Mouse (Mus musculus) yolk sac, embryonic 10.5 days (tissue): ENCODE data around the gene Cacna2d1.

Experiments used
- DNase-seq: peaks from one replicate; pipeline ENCODE4 v3.0.0-alpha.2; 2017; ENCODE audit warnings: low spot score

The Cacna2d1 gene

DNA sequence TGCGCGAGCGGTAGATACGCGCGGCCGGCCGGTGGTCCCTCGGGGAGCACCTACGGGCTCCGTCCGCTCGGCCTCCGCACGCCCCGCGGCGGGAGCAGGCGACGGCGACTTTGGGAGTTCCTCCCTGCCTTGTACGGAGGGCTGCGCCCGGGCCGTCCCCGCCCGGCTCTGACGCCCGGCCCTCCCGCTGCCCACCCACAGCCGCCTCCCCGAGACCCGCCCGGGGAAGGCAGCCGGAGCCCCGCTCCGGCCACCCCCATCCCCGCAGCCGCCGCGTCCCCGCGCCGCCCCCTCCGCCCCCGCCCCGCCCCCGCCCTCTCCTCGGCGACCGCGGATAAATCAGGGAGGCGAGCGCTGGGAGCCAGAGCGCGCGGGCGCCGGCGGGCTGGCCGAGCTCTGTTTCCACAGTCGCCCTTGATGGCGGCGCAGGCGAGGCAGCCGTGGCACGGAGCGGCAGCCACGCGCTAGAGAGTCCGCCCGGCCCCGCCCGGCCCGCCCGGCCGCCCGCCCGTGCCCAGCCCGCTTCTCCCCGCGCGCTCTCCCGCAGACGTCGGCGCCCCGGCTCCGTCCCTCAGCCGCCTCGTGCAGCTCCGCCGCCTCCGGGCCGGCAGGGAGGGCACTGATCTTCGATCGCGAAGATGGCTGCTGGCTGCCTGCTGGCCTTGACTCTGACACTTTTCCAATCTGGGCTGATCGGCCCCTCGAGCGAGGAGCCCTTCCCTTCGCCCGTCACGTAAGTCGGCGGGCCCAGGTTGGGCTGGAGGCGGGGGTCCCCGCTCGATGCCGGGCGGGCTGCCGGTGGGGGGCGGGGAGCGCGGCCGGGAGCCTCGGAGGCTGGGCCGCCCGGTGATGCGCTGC is at the start of gene Cacna2d1:
Gene Cacna2d1, plus strand, starts transcription at position 316 of the 858 bp plus-strand sequence.
- peak; percentile 49 for DNase-seq

- no peak for DNase-seq
Measured at GRCm38 (mm10) chr5:15895098-15895497, 39.4 kb upstream of the Cacna2d1 start.

GRCm38 (mm10) chr5:15896706-15897105 is 37.8 kb upstream of the Cacna2d1 start:
- no peak for DNase-seq

DNA sequence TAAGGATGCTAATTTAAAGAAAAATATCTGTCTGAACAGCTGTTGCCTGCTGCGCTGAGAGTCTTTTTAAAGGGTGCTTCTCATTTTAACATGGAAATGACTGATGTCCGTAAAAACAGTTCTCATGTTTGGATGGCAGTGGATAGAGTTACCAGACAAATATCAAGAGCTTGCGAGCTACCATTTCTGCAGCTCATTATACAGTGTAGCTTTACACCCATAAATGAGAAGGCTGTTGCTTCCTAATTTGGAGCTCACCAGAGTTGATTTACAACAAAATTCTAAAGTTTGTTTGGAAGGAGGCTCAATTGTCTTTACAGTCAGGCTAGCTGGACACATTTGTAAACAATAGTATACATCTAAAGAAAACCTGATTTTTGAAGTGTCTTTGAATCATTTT is 28.0 kb upstream of the Cacna2d1 start:
- no peak for DNase-seq

DNA sequence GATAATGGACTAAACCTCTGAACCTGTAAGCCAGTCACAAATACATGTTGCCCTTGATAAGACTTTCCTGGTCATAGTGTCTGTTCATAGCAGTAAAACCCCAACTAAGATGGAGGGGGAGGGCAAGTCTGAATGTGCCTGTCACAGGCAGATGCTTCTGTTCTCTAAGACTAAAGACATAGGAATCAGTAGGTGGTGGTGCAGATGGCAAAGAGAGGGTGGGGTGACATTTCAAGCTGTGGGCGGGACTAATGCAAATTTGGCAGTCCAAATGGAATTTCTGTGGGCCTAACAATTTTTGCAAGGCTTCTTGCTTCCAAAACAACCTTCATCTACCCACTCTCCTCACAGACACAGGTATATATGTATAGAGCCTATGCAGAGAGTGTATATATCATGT is 19.6 kb upstream of the Cacna2d1 start:
- no peak for DNase-seq

GRCm38 (mm10) chr5:15928506-15928905 is 6.0 kb upstream of the Cacna2d1 start:
- no peak for DNase-seq

DNA sequence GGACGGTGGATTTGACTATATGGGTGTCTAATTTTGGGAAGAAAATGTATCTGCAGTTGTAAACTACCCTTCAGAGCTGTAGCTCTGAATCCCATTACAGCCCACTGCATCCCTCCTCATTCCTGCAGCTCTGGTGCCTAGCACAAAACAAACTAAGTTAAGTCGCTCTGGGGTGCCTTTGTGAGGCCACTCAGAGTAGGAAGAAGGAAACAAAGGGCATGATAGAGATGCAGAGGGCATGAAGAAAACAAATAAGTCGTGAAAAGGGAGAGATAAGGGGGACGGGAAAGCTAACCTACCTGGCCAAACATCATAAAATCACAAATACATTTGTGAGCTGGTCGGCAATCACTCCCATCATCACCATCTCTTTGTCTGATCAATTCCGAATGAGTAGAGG is 1.5 kb upstream of the Cacna2d1 start:
- DNase-seq, result no peak

DNA sequence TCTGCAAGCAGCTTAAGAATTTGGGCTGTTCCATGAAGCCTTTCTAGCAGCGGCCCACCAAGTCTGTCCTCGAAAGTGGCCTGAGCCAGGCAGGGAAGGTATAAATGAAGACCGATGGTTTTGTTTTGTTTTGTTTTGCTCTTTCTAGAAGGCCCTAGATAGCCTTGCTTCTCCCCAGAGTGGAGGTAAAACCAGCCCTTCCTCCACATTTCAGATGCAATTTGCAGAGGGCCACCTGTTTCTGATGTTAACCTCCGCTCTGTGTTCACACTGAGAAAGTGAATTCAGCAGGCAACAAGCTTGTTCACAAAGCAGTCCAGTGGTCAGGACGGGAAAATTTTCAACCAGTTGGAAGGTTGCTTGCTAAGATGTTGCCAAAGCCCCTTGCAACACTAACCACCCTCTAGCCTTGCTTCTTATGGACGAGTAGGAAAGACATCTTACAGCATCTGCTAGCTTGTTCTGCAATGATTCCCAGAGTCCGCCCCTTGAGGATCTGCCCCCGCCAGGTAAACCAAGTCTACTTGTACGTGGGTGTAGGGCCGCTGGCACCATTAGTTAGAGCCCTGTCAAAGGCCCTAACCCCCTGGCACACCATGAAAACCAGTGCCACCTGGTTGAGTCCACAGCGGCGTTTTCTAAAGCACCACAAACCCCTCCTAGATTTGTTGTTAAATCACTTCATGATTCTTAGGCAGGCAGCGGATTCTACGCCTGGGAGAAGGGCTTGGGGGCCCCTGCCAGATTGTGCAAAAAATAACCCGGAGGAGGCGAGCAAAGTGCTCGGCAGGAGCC is 713 bp upstream of the Cacna2d1 start:
- peak; percentile 31 for DNase-seq

- DNase-seq, result peak; percentile 35
Measured at GRCm38 (mm10) chr5:15935234-15935728, 790 bp downstream of the Cacna2d1 start.

DNA sequence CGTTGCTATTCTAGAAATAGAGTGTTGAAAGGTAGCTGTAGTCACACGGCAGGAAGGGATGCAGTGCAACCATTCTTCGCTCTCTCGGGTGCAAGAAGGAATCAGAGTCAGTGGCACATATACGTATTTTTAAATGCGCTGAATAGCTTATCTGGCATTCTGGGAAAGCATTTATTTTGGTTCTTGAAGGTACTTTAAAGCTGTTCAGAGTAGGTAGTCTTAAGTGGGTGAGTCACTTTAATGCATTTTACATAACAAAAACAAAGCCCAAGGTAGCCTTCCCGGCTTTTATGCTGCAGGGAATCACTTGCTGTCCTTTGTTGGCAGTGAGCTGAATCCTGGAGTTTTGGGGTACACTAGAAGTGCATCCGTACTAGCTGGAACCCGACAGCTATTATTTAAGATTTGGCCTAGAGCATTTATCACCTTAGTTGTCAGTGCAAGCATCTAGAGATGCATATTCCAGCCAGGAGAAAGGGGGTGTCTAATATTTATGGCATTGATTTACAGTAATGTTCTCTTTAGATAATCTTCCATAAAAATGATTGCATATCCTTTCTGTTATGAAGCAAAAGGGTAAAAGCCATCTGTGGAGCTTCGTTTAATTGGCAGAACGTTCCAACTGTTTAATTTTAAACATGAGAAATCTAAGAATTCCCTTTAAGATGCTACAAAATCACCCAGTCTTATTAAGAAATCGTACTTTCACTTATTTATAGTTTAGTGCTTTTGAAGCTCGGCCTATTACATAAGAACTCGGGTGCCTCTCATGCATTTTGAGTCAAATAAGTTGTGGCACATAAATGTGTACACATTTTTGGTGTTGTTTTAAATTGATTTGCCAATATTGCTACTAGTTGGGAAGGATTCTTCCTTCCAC is 1.6 kb downstream of the Cacna2d1 start:
- no peak for DNase-seq

DNA sequence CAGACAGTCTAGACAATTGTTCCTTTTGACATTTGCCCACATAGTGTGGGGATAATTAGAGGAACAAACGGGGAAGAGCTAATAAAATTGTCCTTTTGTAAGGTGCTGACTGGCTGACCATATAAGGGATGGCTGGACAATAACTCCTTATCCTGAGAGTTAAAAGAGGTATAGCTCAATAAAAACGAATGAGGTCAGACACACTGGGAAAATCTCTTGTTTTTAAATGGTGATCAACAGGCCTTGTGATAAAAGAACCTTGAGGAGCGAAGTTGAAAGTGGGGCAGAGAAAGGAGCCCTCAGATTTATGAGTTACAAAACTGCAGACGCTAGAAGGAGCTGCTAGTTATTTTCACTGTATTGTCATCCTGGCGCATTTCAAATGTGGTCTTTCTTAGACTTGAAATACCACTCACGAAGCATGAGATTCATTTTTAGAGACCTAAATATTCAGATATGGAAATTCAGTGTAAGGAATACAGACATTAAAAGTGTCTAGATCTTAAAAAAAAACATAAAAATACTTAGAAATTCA is 6.8 kb downstream of the Cacna2d1 start:
- no peak for DNase-seq

DNA sequence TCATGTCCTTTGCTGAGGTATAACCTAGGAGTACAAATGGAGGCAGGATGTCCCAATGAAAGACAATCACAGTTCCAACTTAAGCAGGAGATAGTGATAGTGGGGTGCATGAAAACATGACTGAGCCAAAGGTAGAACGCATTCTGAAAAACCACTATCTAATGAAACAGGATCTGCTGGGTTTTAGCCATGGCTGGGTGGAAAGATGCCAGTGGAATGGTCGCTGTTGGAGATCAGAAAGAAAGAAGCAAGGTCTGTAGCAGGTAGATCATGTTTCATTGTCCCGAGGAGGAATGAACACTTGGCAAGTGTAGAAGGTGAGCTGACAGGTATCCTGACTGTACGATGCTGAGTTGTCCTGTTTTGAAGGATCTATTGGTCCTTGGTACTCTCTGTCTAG is 7.6 kb downstream of the Cacna2d1 start:
- DNase-seq, result no peak

DNA sequence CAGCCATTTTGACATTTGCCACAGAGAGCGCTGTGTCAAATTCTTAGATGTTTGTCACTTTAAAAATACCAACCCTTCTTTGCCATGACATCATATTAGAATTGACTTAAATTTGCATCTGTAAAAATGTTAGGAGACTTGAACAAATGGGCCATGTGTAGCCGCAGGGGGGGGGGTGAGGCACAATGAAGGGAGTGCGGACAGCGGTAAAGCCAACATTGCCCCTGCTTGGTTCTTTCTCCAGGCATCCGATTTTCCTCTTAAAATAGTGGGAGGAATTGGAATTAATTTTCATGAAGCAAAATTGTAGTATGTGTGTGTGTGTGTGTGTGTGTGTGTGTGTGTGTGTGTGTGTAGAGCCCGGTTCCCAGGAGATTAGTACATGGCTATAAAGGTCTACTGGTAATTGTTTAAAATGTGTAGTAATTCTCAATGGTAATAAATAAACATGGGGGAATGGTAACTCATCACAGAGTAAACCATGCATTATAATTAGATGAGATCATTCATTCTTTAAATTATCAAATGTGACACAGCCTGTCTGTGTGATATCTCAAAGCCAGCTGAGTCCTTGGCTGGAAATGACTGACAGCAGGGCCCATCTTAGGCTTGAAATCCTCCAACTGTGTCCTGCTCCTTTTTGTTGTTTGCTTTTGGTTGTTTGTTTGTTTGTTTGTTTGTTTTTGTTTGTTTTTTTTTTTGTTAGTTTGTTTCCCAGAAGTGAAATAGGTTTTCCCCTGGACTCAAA is 14.0 kb downstream of the Cacna2d1 start:
- no peak for DNase-seq

DNA sequence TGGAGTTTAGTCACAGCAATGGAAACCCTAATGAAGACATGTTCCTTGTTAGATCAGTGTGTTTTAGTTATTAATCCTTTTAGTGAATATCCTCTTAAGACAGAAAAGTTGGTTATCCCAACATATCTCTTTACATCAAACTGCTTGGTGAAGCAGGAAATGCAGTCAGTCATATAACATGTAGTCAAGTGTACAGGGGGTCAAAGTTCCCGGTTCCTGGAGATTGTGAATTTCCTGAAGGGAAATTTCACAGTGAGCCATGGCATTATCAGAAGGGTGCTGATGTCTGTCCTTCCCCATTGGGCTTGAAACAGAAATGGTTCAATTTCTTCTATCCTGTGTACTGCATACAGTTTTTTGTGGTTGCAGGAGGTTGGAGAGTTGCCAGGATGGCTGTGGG is 25.3 kb downstream of the Cacna2d1 start:
- no peak for DNase-seq

GRCm38 (mm10) chr5:15961866-15962265 is 27.4 kb downstream of the Cacna2d1 start:
- no peak for DNase-seq

DNA sequence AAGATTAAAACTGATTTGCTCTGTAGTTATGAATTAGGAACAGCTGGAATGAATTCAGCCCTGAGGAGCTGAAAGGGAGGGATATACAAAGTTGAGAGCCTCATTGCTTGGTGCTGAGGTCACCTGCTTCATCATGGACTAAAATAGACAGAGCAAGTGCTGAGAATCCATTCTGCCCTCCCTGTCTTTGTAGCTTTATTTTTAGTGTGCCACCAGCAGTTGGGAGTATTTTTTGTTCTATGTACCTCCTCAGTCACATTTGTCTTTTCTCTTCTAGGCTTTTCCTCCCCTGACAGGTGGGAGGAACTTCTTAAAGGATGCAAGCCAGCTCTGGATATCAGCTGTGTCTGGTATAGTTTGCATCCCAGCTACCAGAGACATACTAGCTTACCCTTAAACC is 32.4 kb downstream of the Cacna2d1 start:
- no peak for DNase-seq

DNA sequence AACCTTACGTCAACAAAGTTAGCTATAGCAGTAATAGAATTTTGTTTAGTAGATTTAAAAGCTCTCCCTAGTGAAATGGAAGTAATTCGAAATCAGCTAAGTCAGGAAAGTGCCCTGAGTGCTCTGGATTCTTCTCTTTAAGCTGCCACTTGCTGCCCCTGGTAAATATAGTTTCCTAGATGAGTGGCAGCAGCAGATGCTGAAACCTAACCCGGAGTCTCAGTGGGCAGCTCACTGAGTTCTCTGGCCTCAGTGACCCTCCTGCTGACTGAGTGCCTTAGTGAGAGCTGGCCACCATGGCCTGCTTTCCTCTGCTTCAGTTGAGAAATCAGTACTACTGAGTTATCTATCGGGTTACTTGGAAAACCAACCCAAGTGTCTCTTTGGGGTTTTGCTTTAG is 37.3 kb downstream of the Cacna2d1 start:
- DNase-seq, result no peak

DNA sequence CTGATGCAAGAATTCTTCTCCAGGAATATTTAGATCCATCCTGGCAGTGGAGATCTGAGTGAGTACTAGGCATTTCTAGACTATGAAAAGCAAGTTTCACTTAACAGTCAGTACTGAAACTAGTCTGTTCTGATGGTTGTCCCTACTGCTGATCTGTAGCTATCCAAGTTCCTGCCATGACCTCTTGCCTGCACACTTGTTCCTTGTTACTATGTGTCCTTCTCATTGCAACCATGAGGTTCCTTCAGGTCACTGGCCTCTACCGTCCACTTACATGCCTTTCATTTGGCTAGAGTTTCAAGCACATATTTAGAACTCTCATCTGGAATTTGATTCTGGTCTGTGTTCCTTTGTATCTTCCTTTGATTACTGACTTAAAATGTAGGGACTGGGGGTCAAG is 37.9 kb downstream of the Cacna2d1 start:
- DNase-seq, result no peak

GRCm38 (mm10) chr5:15974652-15975051 is 40.2 kb downstream of the Cacna2d1 start:
- no peak for DNase-seq

DNA sequence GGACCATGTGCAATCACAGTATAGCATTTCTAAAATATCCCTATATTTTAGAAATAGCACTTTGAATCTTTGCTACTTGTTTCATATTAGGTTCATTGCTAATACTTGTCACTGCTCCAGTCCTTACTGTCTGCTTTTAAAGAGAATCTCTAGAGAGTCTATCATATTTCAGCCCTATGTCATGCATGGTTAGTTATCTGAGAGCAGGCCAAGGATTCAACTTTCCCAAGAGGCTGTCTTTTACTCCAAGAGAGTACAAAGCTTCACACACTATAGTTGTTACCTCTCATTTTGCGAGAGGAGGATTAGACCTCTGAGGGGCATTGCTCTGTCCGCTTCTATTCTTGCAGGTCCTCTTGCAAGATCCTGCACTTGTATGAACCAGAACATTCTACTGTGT is 44.7 kb downstream of the Cacna2d1 start:
- DNase-seq, result no peak

GRCm38 (mm10) chr5:15982573-15982972 is 48.1 kb downstream of the Cacna2d1 start:
- no peak for DNase-seq
